In genomic region chr2:154211121-154211520, GRCm38 (mm10) we compare ENCODE assay signal across 38 mouse cellular contexts. TPM values are rescaled to one million over a fixed set of nuclear protein-coding genes. Genes with fewer than 3 reads are reported as not detected.
DNase-seq lines count a peak whose midpoint lies in the region; ATAC-seq and TF ChIP-seq lines count a peak whose summit lies in the region.
"Had no signal": no experiment of that assay in that cellular context is flagged by ENCODE, and none has a peak within 500 bp of the region (broad histone marks: within the 10 kb centered on the region; RNA-seq: fewer than 3 reads in every experiment).

No protein-coding gene starts in this region.

- no peak for TF ChIP-seq CTCF in hindbrain, postnatal 0 days (IDR thresholded peaks at IDR 0.05; ENCODE audit: low read depth)

- H3K27ac ChIP-seq in forebrain, embryonic 13.5 days = no peak overlapping the region
- no peak overlapping the region for H3K27ac ChIP-seq in forebrain, embryonic 12.5 days
- no peak overlapping the region for H3K27ac ChIP-seq in hindbrain, postnatal 0 days
- no peak overlapping the region for H3K27ac ChIP-seq in hindbrain, embryonic 12.5 days
- H3K27ac ChIP-seq in midbrain, embryonic 15.5 days = no peak overlapping the region
- no peak overlapping the region for H3K27ac ChIP-seq in embryonic facial prominence, embryonic 10.5 days (replicated peaks)
- H3K27ac ChIP-seq: heart, embryonic 10.5 days; heart, embryonic 15.5 days; hindbrain, embryonic 15.5 days; intestine, embryonic 15.5 days; limb, embryonic 12.5 days; liver, embryonic 15.5 days; neural tube, embryonic 12.5 days; stomach, embryonic 15.5 days had no signal

- DNase-seq in hindbrain, postnatal 0 days (ENCODE audit: low spot score) = peak; percentile 39
- DNase-seq in brain, embryonic 18.5 days (ENCODE audit: low read depth, low spot score) = peak; percentile 18
- DNase-seq in embryonic facial prominence, embryonic 10.5 days (ENCODE audit: low spot score) = no peak
- DNase-seq: adrenal gland, adult 8-10 months; cerebellum, adult 18-20 months; cerebellum, postnatal 10 days; gastrocnemius, postnatal 14 days; heart, adult 11 months; kidney, adult 2 months; kidney, postnatal 36 days; lung, embryonic 14.5 days; lung, postnatal 14 days; thymus, postnatal 14 days had no signal

- H3K9ac ChIP-seq in forebrain, embryonic 13.5 days = no peak overlapping the region
- H3K9ac ChIP-seq in forebrain, embryonic 12.5 days = no peak overlapping the region
- H3K9ac ChIP-seq in hindbrain, postnatal 0 days (replicated peaks; ENCODE audit: low read length) = no peak overlapping the region
- no peak overlapping the region for H3K9ac ChIP-seq in hindbrain, embryonic 12.5 days
- H3K9ac ChIP-seq in midbrain, embryonic 15.5 days = no peak overlapping the region
- H3K9ac ChIP-seq: heart, embryonic 15.5 days; hindbrain, embryonic 15.5 days; intestine, embryonic 15.5 days; limb, embryonic 12.5 days; liver, embryonic 15.5 days; lung, embryonic 14.5 days; neural tube, embryonic 12.5 days; stomach, embryonic 15.5 days had no signal

- H3K27me3 ChIP-seq in forebrain, embryonic 13.5 days = no peaks in the 10 kb centered on the region
- no peaks in the 10 kb centered on the region for H3K27me3 ChIP-seq in forebrain, embryonic 12.5 days
- no peaks in the 10 kb centered on the region for H3K27me3 ChIP-seq in hindbrain, postnatal 0 days (ENCODE audit: insufficient read depth, low read length)
- H3K27me3 ChIP-seq in hindbrain, embryonic 12.5 days = no peaks in the 10 kb centered on the region
- no peaks in the 10 kb centered on the region; the same call in 1 of the 2 replicates for H3K27me3 ChIP-seq in midbrain, embryonic 15.5 days (replicated peaks)
- no peaks in the 10 kb centered on the region for H3K27me3 ChIP-seq in embryonic facial prominence, embryonic 10.5 days (replicated peaks; ENCODE audit: low read depth, poor library complexity, severe bottlenecking)
- H3K27me3 ChIP-seq: hindbrain, embryonic 15.5 days; intestine, embryonic 15.5 days; limb, embryonic 12.5 days; liver, embryonic 15.5 days; neural tube, embryonic 12.5 days; stomach, embryonic 15.5 days had no signal

- no peaks in the 10 kb centered on the region for H3K36me3 ChIP-seq in forebrain, embryonic 13.5 days (ENCODE audit: poor library complexity, severe bottlenecking)
- no peaks in the 10 kb centered on the region for H3K36me3 ChIP-seq in forebrain, embryonic 12.5 days (replicated peaks)
- H3K36me3 ChIP-seq in hindbrain, postnatal 0 days (ENCODE audit: insufficient read depth, low read length) = no peaks in the 10 kb centered on the region
- no peaks in the 10 kb centered on the region for H3K36me3 ChIP-seq in hindbrain, embryonic 12.5 days
- no peaks in the 10 kb centered on the region for H3K36me3 ChIP-seq in midbrain, embryonic 15.5 days (replicated peaks)
- H3K36me3 ChIP-seq in embryonic facial prominence, embryonic 10.5 days (replicated peaks) = no peaks in the 10 kb centered on the region
- H3K36me3 ChIP-seq: G1E; heart, embryonic 10.5 days; heart, embryonic 15.5 days; hindbrain, embryonic 15.5 days; intestine, embryonic 15.5 days; limb, embryonic 12.5 days; liver, embryonic 15.5 days; neural tube, embryonic 12.5 days; stomach, embryonic 15.5 days had no signal

- WGBS in forebrain, embryonic 13.5 days = 30% methylated on average over 1 of the region's 1 CpGs
- 43% methylated on average over 1 of the region's 1 CpGs for WGBS in forebrain, embryonic 12.5 days
- 23% methylated on average over 1 of the region's 1 CpGs for WGBS in hindbrain, postnatal 0 days
- 41% methylated on average over 1 of the region's 1 CpGs for WGBS in hindbrain, embryonic 12.5 days
- WGBS in midbrain, embryonic 15.5 days = 17% methylated on average over 1 of the region's 1 CpGs
- WGBS in embryonic facial prominence, embryonic 10.5 days = 59% methylated on average over 1 of the region's 1 CpGs

- H3K9me3 ChIP-seq in forebrain, embryonic 13.5 days (replicated peaks) = no peaks in the 10 kb centered on the region
- H3K9me3 ChIP-seq in forebrain, embryonic 12.5 days = no peaks in the 10 kb centered on the region
- H3K9me3 ChIP-seq in hindbrain, postnatal 0 days (ENCODE audit: low read length) = no peaks in the 10 kb centered on the region
- no peaks in the 10 kb centered on the region for H3K9me3 ChIP-seq in hindbrain, embryonic 12.5 days (replicated peaks)
- H3K9me3 ChIP-seq in midbrain, embryonic 15.5 days = no peaks in the 10 kb centered on the region
- H3K9me3 ChIP-seq in embryonic facial prominence, embryonic 10.5 days = no peaks in the 10 kb centered on the region
- H3K9me3 ChIP-seq: G1E; heart, embryonic 10.5 days; heart, embryonic 15.5 days; hindbrain, embryonic 15.5 days; intestine, embryonic 15.5 days; limb, embryonic 12.5 days; liver, embryonic 15.5 days; neural tube, embryonic 12.5 days; stomach, embryonic 15.5 days had no signal

- H3K4me1 ChIP-seq in forebrain, embryonic 13.5 days = no peaks in the 10 kb centered on the region
- no peaks in the 10 kb centered on the region for H3K4me1 ChIP-seq in forebrain, embryonic 12.5 days
- no peaks in the 10 kb centered on the region for H3K4me1 ChIP-seq in hindbrain, postnatal 0 days (ENCODE audit: insufficient read depth, low read length)
- H3K4me1 ChIP-seq in hindbrain, embryonic 12.5 days = no peaks in the 10 kb centered on the region; the same call in 1 of the 2 replicates
- peaks cover 8% of the 10 kb centered on the region; the same call in 1 of the 2 replicates for H3K4me1 ChIP-seq in midbrain, embryonic 15.5 days
- no peaks in the 10 kb centered on the region for H3K4me1 ChIP-seq in embryonic facial prominence, embryonic 10.5 days
- H3K4me1 ChIP-seq: intestine, embryonic 15.5 days; limb, embryonic 12.5 days; liver, embryonic 15.5 days; neural tube, embryonic 12.5 days; stomach, embryonic 15.5 days had no signal

- H3K4me3 ChIP-seq in forebrain, embryonic 13.5 days = no peak overlapping the region
- no peak overlapping the region for H3K4me3 ChIP-seq in forebrain, embryonic 12.5 days (replicated peaks)
- no peak overlapping the region for H3K4me3 ChIP-seq in hindbrain, postnatal 0 days (ENCODE audit: low read length)
- no peak overlapping the region for H3K4me3 ChIP-seq in hindbrain, embryonic 12.5 days
- H3K4me3 ChIP-seq in midbrain, embryonic 15.5 days = no peak overlapping the region
- no peak overlapping the region for H3K4me3 ChIP-seq in embryonic facial prominence, embryonic 10.5 days
- H3K4me3 ChIP-seq: erythroblast, embryonic 14.5 days; heart, embryonic 10.5 days; heart, embryonic 15.5 days; hindbrain, embryonic 15.5 days; intestine, embryonic 15.5 days; limb, embryonic 12.5 days; liver, embryonic 15.5 days; neural tube, embryonic 12.5 days; stomach, embryonic 15.5 days had no signal

- no peak overlapping the region for H3K4me2 ChIP-seq in forebrain, embryonic 13.5 days
- H3K4me2 ChIP-seq in forebrain, embryonic 12.5 days = no peak overlapping the region
- no peak overlapping the region for H3K4me2 ChIP-seq in hindbrain, postnatal 0 days (ENCODE audit: low read depth, low read length)
- no peak overlapping the region for H3K4me2 ChIP-seq in hindbrain, embryonic 12.5 days (replicated peaks)
- no peak overlapping the region for H3K4me2 ChIP-seq in midbrain, embryonic 15.5 days
- H3K4me2 ChIP-seq: heart, embryonic 15.5 days; hindbrain, embryonic 15.5 days; intestine, embryonic 15.5 days; limb, embryonic 12.5 days; liver, embryonic 15.5 days; lung, embryonic 14.5 days; neural tube, embryonic 12.5 days; stomach, embryonic 15.5 days had no signal

- peak; percentile 78 for ATAC-seq in forebrain, embryonic 13.5 days
- no peak for ATAC-seq in forebrain, embryonic 12.5 days (ENCODE audit: low FRiP score)
- ATAC-seq in hindbrain, postnatal 0 days = peak; percentile 45; the same call in 1 of the 2 replicates
- ATAC-seq in hindbrain, embryonic 12.5 days (ENCODE audit: low FRiP score) = no peak
- peak; percentile 93 for ATAC-seq in midbrain, embryonic 15.5 days (replicated peaks)
- ATAC-seq in CD4-positive, CD25-positive, alpha-beta regulatory T cell, adult 4 months = no peak
- ATAC-seq: intestine, embryonic 15.5 days had no signal

RNA-seq across cellular contexts. Expression of gene Bpifb5, which starts 12.4 kb away (rescaled TPM):
- polyA plus RNA-seq in forebrain, embryonic 13.5 days (2015; fragmentation: Nextera tagmentation; extraction: Ambion mirVana) = not detected in 2 replicates
- polyA plus RNA-seq in forebrain, embryonic 12.5 days (2016; fragmentation: Nextera tagmentation; extraction: Ambion mirVana) = 0.11 TPM in 1 of 2 replicates, not detected in the other
- 0.29 TPM in 1 of 2 replicates, not detected in the other for total RNA-seq in hindbrain, postnatal 0 days (2014; rRNA removed)
- 0.34 and 0.35 TPM in 2 replicates for polyA plus RNA-seq in hindbrain, postnatal 0 days (2015; fragmentation: Nextera tagmentation; extraction: Ambion mirVana)
- polyA plus RNA-seq in hindbrain, embryonic 12.5 days (2016; fragmentation: Nextera tagmentation; extraction: Ambion mirVana) = 0.30 and 0.36 TPM in 2 replicates
- 0.13 and 0.41 TPM in 2 replicates for polyA plus RNA-seq in midbrain, embryonic 15.5 days (2015; fragmentation: Nextera tagmentation; extraction: Ambion mirVana)
- not detected for polyA plus RNA-seq in CD4-positive, CD25-positive, alpha-beta regulatory T cell, adult 4 months (2017; shearing (Covaris generic))
- 0.20 and 0.32 TPM in 2 replicates for polyA plus RNA-seq in embryonic facial prominence, embryonic 10.5 days (2016; fragmentation: Nextera tagmentation; extraction: Ambion mirVana)
- total RNA-seq: adrenal gland, postnatal 4 days; common myeloid progenitor, adult 5-6 weeks; gastrocnemius, postnatal 14 days; heart, postnatal 25 days; left cerebral cortex, adult 18-20 months; left cerebral cortex, postnatal 14 days; liver, adult 2 months had no signal
- polyA plus RNA-seq: C2C12; erythroblast, embryonic 14.5 days; G1E; limb, embryonic 12.5 days; liver, adult 2 months; liver, embryonic 15.5 days; neural tube, embryonic 12.5 days; small intestine, adult 2 months had no signal

RNA-seq across cellular contexts. Expression of gene Bpifb1, which starts 20.5 kb away (rescaled TPM):
- 0.18 TPM in 1 of 2 replicates, not detected in the other for polyA plus RNA-seq in forebrain, embryonic 13.5 days (2015; fragmentation: Nextera tagmentation; extraction: Ambion mirVana)
- not detected in 2 replicates for polyA plus RNA-seq in forebrain, embryonic 12.5 days (2016; fragmentation: Nextera tagmentation; extraction: Ambion mirVana)
- 0.10 TPM in 1 of 2 replicates, not detected in the other for total RNA-seq in hindbrain, postnatal 0 days (2014; rRNA removed)
- 0.26 and 0.35 TPM in 2 replicates for polyA plus RNA-seq in hindbrain, postnatal 0 days (2015; fragmentation: Nextera tagmentation; extraction: Ambion mirVana)
- not detected in 2 replicates for polyA plus RNA-seq in hindbrain, embryonic 12.5 days (2016; fragmentation: Nextera tagmentation; extraction: Ambion mirVana)
- polyA plus RNA-seq in midbrain, embryonic 15.5 days (2015; fragmentation: Nextera tagmentation; extraction: Ambion mirVana) = 0.50 and 0.66 TPM in 2 replicates
- not detected for polyA plus RNA-seq in CD4-positive, CD25-positive, alpha-beta regulatory T cell, adult 4 months (2017; shearing (Covaris generic))
- polyA plus RNA-seq in embryonic facial prominence, embryonic 10.5 days (2016; fragmentation: Nextera tagmentation; extraction: Ambion mirVana) = not detected in 2 replicates
- total RNA-seq: adrenal gland, adult 8-10 months; common myeloid progenitor, adult 5-6 weeks; gastrocnemius, postnatal 14 days; liver, adult 2 months had no signal
- polyA plus RNA-seq: C2C12; erythroblast, embryonic 14.5 days; G1E; kidney, adult 2 months; kidney, embryonic 16.5 days; limb, embryonic 12.5 days; liver, adult 2 months; neural tube, embryonic 12.5 days; small intestine, adult 2 months had no signal

RNA-seq across cellular contexts. Expression of gene Bpifb9a, which starts 46.5 kb away (rescaled TPM):
- not detected in 2 replicates for polyA plus RNA-seq in forebrain, embryonic 13.5 days (2015; fragmentation: Nextera tagmentation; extraction: Ambion mirVana)
- polyA plus RNA-seq in forebrain, embryonic 12.5 days (2016; fragmentation: Nextera tagmentation; extraction: Ambion mirVana) = not detected in 2 replicates
- total RNA-seq in hindbrain, postnatal 0 days (2014; rRNA removed) = not detected in 2 replicates
- 0.44 TPM in 1 of 2 replicates, not detected in the other for polyA plus RNA-seq in hindbrain, postnatal 0 days (2015; fragmentation: Nextera tagmentation; extraction: Ambion mirVana)
- polyA plus RNA-seq in hindbrain, embryonic 12.5 days (2016; fragmentation: Nextera tagmentation; extraction: Ambion mirVana) = not detected in 2 replicates
- polyA plus RNA-seq in midbrain, embryonic 15.5 days (2015; fragmentation: Nextera tagmentation; extraction: Ambion mirVana) = not detected in 2 replicates
- polyA plus RNA-seq in CD4-positive, CD25-positive, alpha-beta regulatory T cell, adult 4 months (2017; shearing (Covaris generic)) = not detected
- not detected in 2 replicates for polyA plus RNA-seq in embryonic facial prominence, embryonic 10.5 days (2016; fragmentation: Nextera tagmentation; extraction: Ambion mirVana)
- total RNA-seq: adrenal gland, postnatal 4 days; common myeloid progenitor, adult 5-6 weeks; gastrocnemius, postnatal 14 days; heart, postnatal 25 days; left cerebral cortex, adult 18-20 months; left cerebral cortex, postnatal 14 days; liver, adult 2 months had no signal
- polyA plus RNA-seq: C2C12; embryonic facial prominence, embryonic 14.5 days; erythroblast, embryonic 14.5 days; G1E; heart, embryonic 10.5 days; heart, embryonic 15.5 days; hindbrain, embryonic 15.5 days; intestine, embryonic 15.5 days; kidney, adult 2 months; kidney, embryonic 16.5 days; limb, embryonic 12.5 days; liver, adult 2 months; liver, embryonic 15.5 days; lung, embryonic 14.5 days; neural tube, embryonic 12.5 days; small intestine, adult 2 months; stomach, embryonic 15.5 days had no signal

RNA-seq across cellular contexts. Expression of gene Bpifa5, which starts 48.7 kb away (rescaled TPM):
- polyA plus RNA-seq in forebrain, embryonic 13.5 days (2015; fragmentation: Nextera tagmentation; extraction: Ambion mirVana) = not detected in 2 replicates
- not detected in 2 replicates for polyA plus RNA-seq in forebrain, embryonic 12.5 days (2016; fragmentation: Nextera tagmentation; extraction: Ambion mirVana)
- total RNA-seq in hindbrain, postnatal 0 days (2014; rRNA removed) = not detected in 2 replicates
- polyA plus RNA-seq in hindbrain, postnatal 0 days (2015; fragmentation: Nextera tagmentation; extraction: Ambion mirVana) = 0.16 TPM in 1 of 2 replicates, not detected in the other
- polyA plus RNA-seq in hindbrain, embryonic 12.5 days (2016; fragmentation: Nextera tagmentation; extraction: Ambion mirVana) = not detected in 2 replicates
- polyA plus RNA-seq in midbrain, embryonic 15.5 days (2015; fragmentation: Nextera tagmentation; extraction: Ambion mirVana) = not detected in 2 replicates
- polyA plus RNA-seq in CD4-positive, CD25-positive, alpha-beta regulatory T cell, adult 4 months (2017; shearing (Covaris generic)) = not detected
- not detected in 2 replicates for polyA plus RNA-seq in embryonic facial prominence, embryonic 10.5 days (2016; fragmentation: Nextera tagmentation; extraction: Ambion mirVana)
- total RNA-seq: adrenal gland, adult 8-10 months; adrenal gland, postnatal 4 days; common myeloid progenitor, adult 5-6 weeks; G1E; gastrocnemius, postnatal 14 days; heart, postnatal 25 days; left cerebral cortex, adult 18-20 months; left cerebral cortex, postnatal 14 days; liver, adult 2 months had no signal
- polyA plus RNA-seq: C2C12; embryonic facial prominence, embryonic 14.5 days; erythroblast, embryonic 14.5 days; G1E; heart, embryonic 10.5 days; heart, embryonic 15.5 days; hindbrain, embryonic 15.5 days; intestine, embryonic 15.5 days; kidney, adult 2 months; kidney, embryonic 16.5 days; limb, embryonic 12.5 days; liver, adult 2 months; liver, embryonic 15.5 days; lung, embryonic 14.5 days; neural tube, embryonic 12.5 days; small intestine, adult 2 months; stomach, embryonic 15.5 days had no signal

Comparison
In these comparisons a context has a peak if more than half of its experiments do, and no peak if none do; other contexts are left out.
1. ATAC-seq: peak in forebrain, embryonic 13.5 days (single experiment), hindbrain, postnatal 0 days (single experiment) and midbrain, embryonic 15.5 days (single experiment); none in forebrain, embryonic 12.5 days (single experiment), hindbrain, embryonic 12.5 days (single experiment) and CD4-positive, CD25-positive, alpha-beta regulatory T cell, adult 4 months (single experiment).